Mouse (Mus musculus): ENCODE measurements around the gene Kcnj12.

GRCm38 (mm10) chr11:61051151-61051550 is 28.8 kb downstream of the Kcnj12 start:
- TF ChIP-seq CTCF (IDR thresholded peaks at IDR 0.05; ENCODE audit: low read depth) (no peak), EP300 (optimal IDR thresholded peaks at IDR 0.05) (no peak)

Data from stomach, postnatal 0 days (tissue).